Mouse (Mus musculus): ENCODE measurements around the gene Lama1. TPM values are rescaled to one million over a fixed set of nuclear protein-coding genes. Genes with fewer than 3 reads are reported as not detected.

The Lama1 gene
- polyA plus RNA-seq, 1 experiment from 2014 or later = not detected

DNA sequence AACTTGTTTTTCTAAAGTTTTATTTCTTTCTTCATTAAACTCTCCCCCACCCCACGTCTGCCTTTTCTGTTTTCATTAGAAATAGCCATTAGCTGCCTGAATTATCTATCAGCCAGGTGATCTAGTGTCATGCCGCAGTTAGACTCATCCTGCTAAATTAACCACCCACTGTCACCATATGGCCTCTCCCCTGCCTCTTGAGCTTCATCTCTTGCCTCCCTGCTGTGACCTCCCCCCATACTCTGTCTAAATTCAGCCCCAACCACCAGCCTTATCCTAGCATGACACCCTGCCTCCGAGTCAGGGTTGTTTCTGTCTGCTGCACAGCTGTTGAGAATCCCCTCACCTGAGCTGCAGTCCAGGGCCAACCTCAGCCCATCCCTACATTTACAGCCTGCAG lies 5.9 kb downstream of the Lama1 start:
- WGBS (ENCODE audit: missing documents) = 86% methylated on average over 3 of the region's 3 CpGs
- Histone ChIP-seq H3K36me3 (ENCODE audit: inconsistent target) (no peaks in the 10 kb centered on the region), H3K79me2 (ENCODE audit: inconsistent target) (no peaks in the 10 kb centered on the region), H3K4me3 (ENCODE audit: inconsistent target) (no peak overlapping the region), H3K27ac (no peak overlapping the region)

- Histone ChIP-seq H3K27ac (no peak overlapping the region), H3K79me2 (ENCODE audit: inconsistent target) (no peaks in the 10 kb centered on the region), H3K4me3 (ENCODE audit: inconsistent target) (no peak overlapping the region), H3K36me3 (ENCODE audit: inconsistent target) (no peaks in the 10 kb centered on the region)
- 39% methylated on average over 10 of the region's 10 CpGs for WGBS (ENCODE audit: missing documents)
Measured at GRCm38 (mm10) chr17:67705035-67705769, 8.1 kb downstream of the Lama1 start.

DNA sequence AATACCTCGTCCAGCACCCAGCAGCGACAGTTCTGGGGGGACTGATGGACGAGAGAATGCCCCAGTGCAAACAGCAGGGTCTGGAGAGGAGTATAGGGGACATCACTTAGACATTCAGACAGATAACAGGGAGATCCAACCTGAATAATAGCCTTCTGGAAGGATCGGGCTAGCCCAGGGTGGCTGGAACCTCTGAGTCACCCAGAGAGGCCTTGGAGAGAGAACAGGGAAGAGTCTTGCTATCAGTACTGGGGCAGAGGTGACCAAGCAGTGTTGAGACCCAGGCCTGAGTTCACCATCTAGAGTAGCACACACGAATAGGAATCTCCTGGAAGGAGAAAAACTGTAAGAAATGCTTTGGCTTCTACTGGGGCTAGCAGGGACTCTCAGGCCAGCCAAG lies 9.3 kb downstream of the Lama1 start:
- WGBS (ENCODE audit: missing documents) = 95% methylated on average over 5 of the region's 5 CpGs
- Histone ChIP-seq H3K36me3 (ENCODE audit: inconsistent target) (no peaks in the 10 kb centered on the region), H3K27ac (no peak overlapping the region), H3K79me2 (ENCODE audit: inconsistent target) (no peaks in the 10 kb centered on the region), H3K4me3 (ENCODE audit: inconsistent target) (no peak overlapping the region)

- no peaks in the 10 kb centered on the region for H3K36me3 ChIP-seq (ENCODE audit: inconsistent target)
- H3K79me2 ChIP-seq (ENCODE audit: inconsistent target) = no peaks in the 10 kb centered on the region
- 88% methylated on average over 13 of the region's 13 CpGs for WGBS (ENCODE audit: missing documents)
- no peak overlapping the region for H3K4me3 ChIP-seq (ENCODE audit: inconsistent target)
- H3K27ac ChIP-seq = no peak overlapping the region
Measured at GRCm38 (mm10) chr17:67707793-67708364, 10.8 kb downstream of the Lama1 start.

GRCm38 (mm10) chr17:67710377-67710781 lies 13.3 kb downstream of the Lama1 start:
- Histone ChIP-seq H3K27ac (no peak overlapping the region), H3K79me2 (ENCODE audit: inconsistent target) (no peaks in the 10 kb centered on the region)

GRCm38 (mm10) chr17:67711361-67711760 lies 14.3 kb downstream of the Lama1 start:
- Histone ChIP-seq H3K27ac (no peak overlapping the region), H3K4me3 (ENCODE audit: inconsistent target) (no peak overlapping the region), H3K79me2 (ENCODE audit: inconsistent target) (no peaks in the 10 kb centered on the region), H3K36me3 (ENCODE audit: inconsistent target) (no peaks in the 10 kb centered on the region)
- WGBS (ENCODE audit: missing documents) = 67% methylated on average over 4 of the region's 4 CpGs

More at GRCm38 (mm10) chr17:67710377-67710781, 13.3 kb downstream of the Lama1 start:
- WGBS (ENCODE audit: missing documents) = 77% methylated on average over 6 of the region's 6 CpGs
- Histone ChIP-seq H3K4me3 (ENCODE audit: inconsistent target) (no peak overlapping the region), H3K36me3 (ENCODE audit: inconsistent target) (no peaks in the 10 kb centered on the region)

DNA sequence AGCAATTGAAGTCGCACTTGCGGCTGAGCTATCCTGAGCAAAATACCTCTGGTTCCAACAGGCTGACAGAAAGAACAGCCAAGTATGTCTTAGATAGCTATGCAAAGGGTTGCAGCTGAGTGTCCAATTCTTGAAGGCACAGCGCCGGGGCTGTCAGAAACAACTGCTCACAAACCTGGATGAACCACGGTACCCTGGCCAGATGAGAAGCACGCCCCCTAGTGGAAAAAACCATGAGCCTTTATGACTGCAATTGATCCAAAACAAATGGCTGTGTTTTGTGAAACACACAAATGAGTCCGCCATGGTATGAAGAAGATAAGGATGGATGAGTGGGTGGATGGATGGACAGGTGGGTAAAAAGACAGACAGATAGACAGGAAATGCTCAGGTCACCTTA lies 15.9 kb downstream of the Lama1 start:
- H3K4me3 ChIP-seq (ENCODE audit: inconsistent target) = no peak overlapping the region
- 67% methylated on average over 7 of the region's 7 CpGs for WGBS (ENCODE audit: missing documents)
- H3K79me2 ChIP-seq (ENCODE audit: inconsistent target) = no peaks in the 10 kb centered on the region
- H3K36me3 ChIP-seq (ENCODE audit: inconsistent target) = no peaks in the 10 kb centered on the region
- no peak overlapping the region for H3K27ac ChIP-seq

- no peaks in the 10 kb centered on the region for H3K36me3 ChIP-seq (ENCODE audit: inconsistent target)
- H3K4me3 ChIP-seq (ENCODE audit: inconsistent target) = no peak overlapping the region
- WGBS (ENCODE audit: missing documents) = 82% methylated on average over 19 of the region's 19 CpGs
- H3K79me2 ChIP-seq (ENCODE audit: inconsistent target) = no peaks in the 10 kb centered on the region
- H3K27ac ChIP-seq = no peak overlapping the region
Measured at GRCm38 (mm10) chr17:67715466-67715865, 18.4 kb downstream of the Lama1 start.

- 69% methylated on average over 7 of the region's 7 CpGs for WGBS (ENCODE audit: missing documents)
- H3K79me2 ChIP-seq (ENCODE audit: inconsistent target) = no peaks in the 10 kb centered on the region
- H3K4me3 ChIP-seq (ENCODE audit: inconsistent target) = no peak overlapping the region
- H3K27ac ChIP-seq = no peak overlapping the region
- no peaks in the 10 kb centered on the region for H3K36me3 ChIP-seq (ENCODE audit: inconsistent target)
Measured at GRCm38 (mm10) chr17:67722055-67722454, 25.0 kb downstream of the Lama1 start.

- H3K4me3 ChIP-seq (ENCODE audit: inconsistent target) = no peak overlapping the region
- H3K79me2 ChIP-seq (ENCODE audit: inconsistent target) = no peaks in the 10 kb centered on the region
- no peaks in the 10 kb centered on the region for H3K36me3 ChIP-seq (ENCODE audit: inconsistent target)
- 83% methylated on average over 1 of the region's 1 CpGs for WGBS (ENCODE audit: missing documents)
- no peak overlapping the region for H3K27ac ChIP-seq
Measured at GRCm38 (mm10) chr17:67722578-67722977, 25.5 kb downstream of the Lama1 start.

- Histone ChIP-seq H3K36me3 (ENCODE audit: inconsistent target) (no peaks in the 10 kb centered on the region), H3K27ac (no peak overlapping the region), H3K4me3 (ENCODE audit: inconsistent target) (no peak overlapping the region), H3K79me2 (ENCODE audit: inconsistent target) (no peaks in the 10 kb centered on the region)
- 88% methylated on average over 14 of the region's 14 CpGs for WGBS (ENCODE audit: missing documents)
Measured at GRCm38 (mm10) chr17:67723175-67724067, 26.4 kb downstream of the Lama1 start.

DNA sequence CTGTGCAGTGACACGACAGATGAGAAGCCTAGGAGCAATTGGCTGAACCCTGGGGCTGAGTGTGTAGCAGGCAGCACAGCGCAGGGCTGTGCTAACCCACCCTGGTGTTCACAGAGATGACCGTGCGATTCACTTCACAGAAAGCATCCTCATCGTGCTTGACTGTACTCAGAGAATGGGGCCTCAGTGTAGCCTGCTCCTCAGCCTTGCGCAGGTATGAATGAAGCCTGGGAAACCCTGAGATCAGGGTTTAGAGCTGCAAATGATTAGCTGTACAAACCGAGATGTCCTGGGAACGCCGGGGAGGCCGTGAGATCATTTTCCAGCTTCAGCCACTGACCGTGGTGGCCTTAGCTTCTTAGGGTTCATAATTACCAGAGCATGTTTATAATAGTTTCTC lies 29.5 kb downstream of the Lama1 start:
- H3K4me3 ChIP-seq (ENCODE audit: inconsistent target) = no peak overlapping the region
- H3K79me2 ChIP-seq (ENCODE audit: inconsistent target) = no peaks in the 10 kb centered on the region
- WGBS (ENCODE audit: missing documents) = 93% methylated on average over 11 of the region's 11 CpGs
- no peaks in the 10 kb centered on the region for H3K36me3 ChIP-seq (ENCODE audit: inconsistent target)
- no peak overlapping the region for H3K27ac ChIP-seq

GRCm38 (mm10) chr17:67728751-67729150 lies 31.7 kb downstream of the Lama1 start:
- WGBS (ENCODE audit: missing documents) = 71% methylated on average over 7 of the region's 7 CpGs
- Histone ChIP-seq H3K4me3 (ENCODE audit: inconsistent target) (no peak overlapping the region), H3K79me2 (ENCODE audit: inconsistent target) (no peaks in the 10 kb centered on the region), H3K27ac (no peak overlapping the region), H3K36me3 (ENCODE audit: inconsistent target) (no peaks in the 10 kb centered on the region)

DNA sequence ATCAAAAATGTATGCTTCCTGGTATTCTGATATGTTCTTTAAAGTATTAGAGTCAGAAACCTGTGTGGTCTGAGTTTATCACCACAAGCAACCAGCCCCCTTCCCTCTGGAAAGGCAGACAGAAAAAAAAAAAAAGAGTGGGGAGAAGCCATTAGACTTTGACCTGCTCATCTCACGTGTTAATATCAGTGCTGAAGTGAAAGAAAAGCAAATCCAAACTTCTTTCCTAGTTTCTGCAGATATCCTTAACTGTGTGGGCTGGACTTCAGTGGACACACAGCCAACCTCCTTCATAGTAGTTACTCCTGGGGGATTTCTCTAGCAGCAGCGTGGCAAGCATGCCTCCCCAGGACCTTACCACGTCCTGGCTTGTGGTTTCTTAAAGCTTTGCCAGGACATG lies 34.0 kb downstream of the Lama1 start:
- WGBS (ENCODE audit: missing documents) = 30% methylated on average over 3 of the region's 3 CpGs
- Histone ChIP-seq H3K36me3 (ENCODE audit: inconsistent target) (no peaks in the 10 kb centered on the region), H3K27ac (no peak overlapping the region), H3K4me3 (ENCODE audit: inconsistent target) (no peak overlapping the region), H3K79me2 (ENCODE audit: inconsistent target) (no peaks in the 10 kb centered on the region)

DNA sequence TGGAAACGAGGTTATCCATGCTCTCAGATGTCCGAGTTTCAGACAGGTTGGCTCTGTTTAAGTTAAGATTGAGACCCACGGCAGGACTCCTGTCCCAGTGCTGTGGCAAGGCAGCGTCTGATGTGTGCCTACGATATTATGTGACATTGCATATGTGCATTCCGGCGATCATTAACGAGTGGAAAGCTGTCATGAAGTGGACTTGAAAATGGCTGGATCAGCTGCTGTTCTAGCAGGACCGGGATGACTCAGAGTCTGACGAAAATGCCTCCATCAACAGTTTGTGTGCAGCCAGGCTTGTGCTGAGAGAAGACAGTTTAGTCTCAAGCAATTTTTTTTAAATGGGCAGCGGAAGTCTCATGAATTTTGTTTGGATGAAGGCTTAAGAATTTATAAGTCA lies 34.9 kb downstream of the Lama1 start:
- WGBS (ENCODE audit: missing documents) = 93% methylated on average over 11 of the region's 11 CpGs
- no peaks in the 10 kb centered on the region for H3K79me2 ChIP-seq (ENCODE audit: inconsistent target)
- no peaks in the 10 kb centered on the region for H3K36me3 ChIP-seq (ENCODE audit: inconsistent target)
- H3K27ac ChIP-seq = no peak overlapping the region
- H3K4me3 ChIP-seq (ENCODE audit: inconsistent target) = no peak overlapping the region

Data from macrophage (primary cell).